Mouse (Mus musculus) embryonic fibroblast, embryonic 13.5 days (primary cell): Measurements from ENCODE around the gene Spdef. TPM values are rescaled to one million over a fixed set of nuclear protein-coding genes. Genes with fewer than 3 reads are reported as not detected.

Experiments used
- H3K27ac ChIP-seq: 2 replicates; pipeline ENCODE4 v1.5.1; 2012; ENCODE audit warnings: low read length, control low read depth, inconsistent platforms; ENCODE audit not compliant: insufficient read depth
- H3K4me1 ChIP-seq: 2 replicates; pipeline ENCODE4 v1.6.1; 2011; ENCODE audit warnings: low read length; ENCODE audit not compliant: control insufficient read depth, insufficient read depth
- H3K4me3 ChIP-seq: 2 replicates; pipeline ENCODE4 v1.5.1; 2011; ENCODE audit warnings: mild to moderate bottlenecking, control low read depth, low read length; ENCODE audit not compliant: insufficient read depth
- CTCF ChIP-seq: IDR thresholded peaks from 2 replicates; pipeline ENCODE4 v1.5.1; 2011; ENCODE audit warnings: mild to moderate bottlenecking, control low read depth, low read length, moderate library complexity, borderline replicate concordance; ENCODE audit not compliant: insufficient read depth
- POLR2A ChIP-seq: IDR thresholded peaks from 2 replicates; pipeline ENCODE4 v1.6.1; 2011; ENCODE audit warnings: low read depth, mild to moderate bottlenecking, control low read depth, low read length, moderate library complexity
- polyA plus RNA-seq: library from polyadenylated mRNA; stranded (reverse); fragments of >200 nt; gene quantifications from 2 replicates; pipeline ENCODE4 v1.2.4, GENCODE M21; 2011; ENCODE audit warnings: low read depth; ENCODE audit not compliant: missing spikeins, insufficient read length

Gene Spdef
- polyA plus RNA-seq, 1 experiment: not detected

DNA sequence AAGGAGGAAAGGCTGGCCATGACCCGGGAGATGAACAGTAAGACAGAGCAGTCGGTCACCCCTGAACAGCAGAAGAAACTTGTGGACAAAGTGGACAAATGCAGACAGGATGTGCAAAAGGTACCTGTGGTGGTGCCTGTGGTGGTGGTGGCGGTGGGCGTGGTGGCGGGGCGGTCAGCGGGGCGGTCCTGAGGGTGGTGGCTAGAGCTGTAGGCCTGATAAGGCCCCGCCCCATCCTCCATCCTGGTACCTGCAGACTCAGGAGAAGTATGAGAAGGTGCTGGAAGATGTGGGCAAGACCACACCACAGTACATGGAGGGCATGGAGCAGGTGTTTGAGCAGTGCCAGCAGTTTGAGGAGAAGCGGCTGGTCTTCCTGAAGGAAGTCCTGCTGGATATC, 23.1 kb downstream of the Spdef start:
- Histone ChIP-seq H3K4me1 (no peaks in the 10 kb centered on the region), H3K27ac (no peak overlapping the region), H3K4me3 (no peak overlapping the region)
- TF ChIP-seq POLR2A: no peak
- no peak for TF ChIP-seq CTCF

DNA sequence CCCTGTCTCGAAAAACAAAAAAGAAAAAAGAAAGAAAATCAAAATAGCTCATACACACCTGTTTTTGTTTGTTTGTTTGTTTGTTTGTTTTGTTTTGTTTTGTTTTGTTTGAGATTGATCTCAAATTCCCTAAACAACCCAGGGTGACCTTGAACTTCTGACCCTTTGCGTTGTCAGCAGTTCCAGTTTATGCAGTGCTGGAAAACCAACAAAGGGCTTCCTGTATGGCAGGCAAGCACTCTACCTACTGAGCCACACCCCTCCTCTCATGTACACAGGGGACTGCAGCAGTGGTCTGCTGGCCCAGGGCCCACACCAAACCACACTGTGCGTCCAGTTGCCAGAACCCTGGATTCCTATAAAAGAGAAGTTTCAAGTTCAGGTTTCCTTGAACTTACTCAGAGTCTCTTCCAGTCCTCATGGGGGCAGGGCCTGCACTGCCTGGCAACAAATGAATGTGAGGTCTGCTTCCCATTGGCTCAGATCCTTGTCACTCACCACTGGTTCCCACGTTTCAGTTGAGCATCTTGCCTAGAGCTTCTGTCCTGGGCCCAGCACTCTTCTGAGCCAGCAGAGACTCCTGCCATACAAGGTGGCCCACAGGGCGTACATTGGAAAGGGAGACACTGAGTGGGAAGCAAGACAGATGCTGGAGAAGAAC, 24.7 kb downstream of the Spdef start:
- TF ChIP-seq CTCF (no peak), POLR2A (no peak)
- Histone ChIP-seq H3K4me1 (no peaks in the 10 kb centered on the region), H3K4me3 (no peak overlapping the region), H3K27ac (no peak overlapping the region)

DNA sequence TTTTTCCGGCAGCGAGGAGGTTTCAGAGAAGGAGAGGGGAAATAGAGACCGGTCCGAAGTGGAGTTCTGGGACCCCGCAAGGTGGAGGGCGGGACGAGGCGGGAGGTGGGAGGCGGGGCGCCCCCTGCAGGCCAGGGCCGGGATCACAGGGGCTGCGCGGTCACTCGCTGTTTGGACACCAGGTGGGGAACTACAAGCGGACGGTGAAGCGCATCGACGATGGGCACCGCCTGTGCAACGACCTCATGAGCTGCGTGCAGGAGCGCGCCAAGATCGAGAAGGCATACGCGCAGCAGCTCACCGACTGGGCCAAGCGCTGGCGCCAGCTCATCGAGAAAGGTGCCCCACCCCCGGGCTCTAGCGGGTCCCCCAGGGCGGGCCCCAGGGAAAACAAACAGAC, 26.2 kb downstream of the Spdef start:
- H3K4me3 ChIP-seq: no peak overlapping the region
- no peaks in the 10 kb centered on the region for H3K4me1 ChIP-seq
- H3K27ac ChIP-seq: no peak overlapping the region
- peak; percentile 77 for TF ChIP-seq CTCF
- no peak for TF ChIP-seq POLR2A

DNA sequence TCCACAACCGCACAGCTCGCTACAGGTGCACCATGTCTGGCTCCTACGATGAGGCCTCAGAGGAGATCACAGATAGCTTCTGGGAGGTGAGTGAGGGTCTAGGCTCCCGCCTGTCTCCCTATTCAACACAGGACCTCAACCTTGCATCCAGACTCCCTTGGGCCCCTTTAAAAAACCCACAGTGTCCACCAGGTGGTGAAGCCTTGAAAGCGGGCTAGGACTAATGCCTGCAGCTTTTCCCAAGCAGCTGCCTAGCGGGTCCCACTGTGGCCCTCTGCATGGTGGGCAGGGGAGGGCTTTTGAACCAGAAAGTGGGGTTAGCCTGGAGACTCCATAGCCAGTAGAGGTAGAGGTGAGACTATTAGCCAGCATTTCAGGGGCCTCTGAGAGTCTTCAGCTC, 26.9 kb downstream of the Spdef start:
- H3K4me1 ChIP-seq: no peaks in the 10 kb centered on the region
- TF ChIP-seq CTCF: no peak
- TF ChIP-seq POLR2A: no peak
- H3K27ac ChIP-seq: no peak overlapping the region
- H3K4me3 ChIP-seq: no peak overlapping the region

DNA sequence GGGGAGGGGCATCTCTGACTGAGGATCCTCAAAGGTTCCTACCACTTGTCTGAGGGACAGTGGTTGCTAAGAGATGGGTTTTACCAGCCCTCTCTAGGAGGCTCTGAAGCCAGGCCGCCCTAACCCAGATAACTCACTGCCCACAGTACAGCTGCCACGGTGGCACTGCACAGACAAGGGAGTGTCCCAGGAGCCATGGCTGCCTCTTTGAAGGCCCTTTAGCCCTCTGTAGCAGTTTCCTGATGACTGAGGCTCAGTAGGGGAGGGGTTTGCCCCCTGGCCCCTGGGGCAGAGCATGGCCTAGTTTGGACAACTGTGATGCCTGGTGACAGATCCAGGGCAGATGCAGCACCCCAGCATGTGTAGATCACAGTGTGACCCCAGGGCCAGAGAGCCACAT, 27.9 kb downstream of the Spdef start:
- no peak overlapping the region for H3K27ac ChIP-seq
- TF ChIP-seq CTCF (no peak), POLR2A (no peak)
- no peak overlapping the region for H3K4me3 ChIP-seq
- no peaks in the 10 kb centered on the region for H3K4me1 ChIP-seq

DNA sequence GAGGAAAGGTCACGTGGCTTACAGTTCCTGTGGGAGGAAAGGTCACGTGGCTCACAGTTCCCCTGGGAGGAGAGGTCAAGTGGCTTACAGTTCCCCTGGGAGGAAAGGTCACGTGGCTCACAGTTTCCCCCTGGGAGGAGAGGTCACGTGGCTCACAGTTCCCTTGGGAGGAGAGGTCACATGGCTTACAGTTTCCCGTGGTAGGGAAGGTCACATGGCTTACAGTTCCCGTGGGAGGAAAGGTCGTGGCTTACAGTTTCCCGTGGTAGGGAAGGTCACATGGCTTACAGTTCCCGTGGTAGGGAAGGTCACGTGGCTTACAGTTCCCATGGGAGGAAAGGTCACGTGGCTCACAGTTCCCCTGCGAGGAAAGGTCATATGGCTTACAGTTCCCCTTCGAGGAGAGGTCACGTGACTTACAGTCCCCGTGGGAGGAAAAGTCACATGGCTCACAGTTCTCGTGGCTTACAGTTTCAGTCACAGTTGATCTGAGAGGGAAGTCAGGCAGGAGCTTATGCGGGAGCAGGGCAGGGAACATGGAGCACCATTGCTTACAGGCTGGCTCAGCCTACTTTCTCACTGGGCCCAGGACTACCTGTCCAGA, 29.0 kb downstream of the Spdef start:
- H3K27ac ChIP-seq: no peak overlapping the region
- TF ChIP-seq POLR2A: no peak
- no peak for TF ChIP-seq CTCF
- H3K4me1 ChIP-seq: no peaks in the 10 kb centered on the region
- H3K4me3 ChIP-seq: no peak overlapping the region

DNA sequence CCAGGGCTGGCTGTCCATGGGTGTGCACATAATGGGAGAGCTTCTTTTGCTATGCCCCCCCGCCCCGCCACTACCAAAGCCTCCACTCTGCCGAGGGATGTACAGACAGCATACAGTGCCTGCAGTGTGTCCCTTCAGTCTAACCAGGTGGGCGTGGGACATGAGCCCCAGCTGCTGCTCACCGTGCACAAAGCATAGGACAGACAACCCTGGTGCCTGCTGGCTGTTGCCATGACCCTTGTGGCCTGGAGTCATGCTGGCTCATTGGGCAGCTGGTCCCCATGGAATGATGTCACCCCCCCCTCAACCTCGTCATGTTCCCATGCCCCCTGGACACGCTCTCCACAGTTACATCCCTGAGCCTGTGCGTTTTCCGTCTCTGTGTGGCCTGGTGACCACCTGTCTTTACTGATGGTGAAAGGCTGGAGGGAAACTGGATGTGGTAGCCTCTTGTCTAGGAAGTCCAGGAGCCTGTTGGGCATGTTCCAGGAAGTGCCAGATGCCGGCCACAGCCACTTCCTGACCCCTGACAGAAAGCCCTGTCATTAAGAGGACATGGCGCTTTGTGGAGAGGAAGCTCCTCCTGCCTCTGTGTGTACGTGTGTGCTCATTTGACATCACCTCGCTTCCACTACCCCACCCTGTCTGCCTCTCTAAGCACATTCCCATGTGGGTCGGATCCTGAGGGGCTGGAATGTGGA, 37.6 kb downstream of the Spdef start:
- no peaks in the 10 kb centered on the region for H3K4me1 ChIP-seq
- TF ChIP-seq POLR2A: no peak
- TF ChIP-seq CTCF: no peak
- H3K4me3 ChIP-seq: no peak overlapping the region
- H3K27ac ChIP-seq: no peak overlapping the region

DNA sequence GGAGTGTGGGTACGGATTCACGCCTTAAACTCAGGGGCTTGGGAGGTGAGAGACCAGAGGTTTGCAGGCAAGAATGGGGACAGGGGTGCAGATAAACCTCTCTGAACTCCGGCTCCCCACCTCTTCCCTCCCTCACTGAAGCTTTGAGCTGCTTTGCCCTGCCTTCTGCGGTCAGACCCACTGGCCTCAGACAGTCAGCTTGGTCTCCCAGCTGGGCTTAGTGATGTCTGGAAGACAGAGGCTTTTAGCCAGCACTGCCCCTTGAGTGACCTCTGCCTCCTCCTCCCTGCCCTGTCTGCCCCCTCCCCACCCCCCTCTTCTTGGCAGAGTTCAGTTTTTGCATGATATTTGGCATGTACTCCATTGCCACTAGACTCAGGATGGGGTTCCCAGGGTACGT, 42.4 kb downstream of the Spdef start:
- TF ChIP-seq POLR2A: no peak
- H3K4me3 ChIP-seq: no peak overlapping the region
- no peaks in the 10 kb centered on the region for H3K4me1 ChIP-seq
- H3K27ac ChIP-seq: no peak overlapping the region

DNA sequence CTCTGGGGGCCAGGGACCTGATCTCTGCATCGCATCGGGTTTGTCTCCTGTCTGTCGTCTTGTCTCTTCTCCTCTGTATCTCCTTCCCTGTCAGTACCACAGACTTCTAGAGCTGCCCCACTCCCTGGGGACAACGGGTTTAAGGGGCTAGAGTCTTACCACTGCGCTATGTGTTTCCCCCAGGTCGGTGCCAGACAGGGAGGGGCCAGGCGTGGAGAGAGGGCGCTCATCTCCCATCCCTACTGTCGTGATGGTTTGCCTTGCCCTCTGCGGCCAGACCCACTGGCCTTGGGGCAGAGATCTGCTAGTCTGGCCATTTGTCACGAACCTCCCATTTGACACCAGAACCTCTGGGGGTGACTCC, 43.2 kb downstream of the Spdef start:
- TF ChIP-seq POLR2A (no peak), CTCF (no peak)
- Histone ChIP-seq H3K27ac (no peak overlapping the region), H3K4me1 (no peaks in the 10 kb centered on the region), H3K4me3 (no peak overlapping the region)

DNA sequence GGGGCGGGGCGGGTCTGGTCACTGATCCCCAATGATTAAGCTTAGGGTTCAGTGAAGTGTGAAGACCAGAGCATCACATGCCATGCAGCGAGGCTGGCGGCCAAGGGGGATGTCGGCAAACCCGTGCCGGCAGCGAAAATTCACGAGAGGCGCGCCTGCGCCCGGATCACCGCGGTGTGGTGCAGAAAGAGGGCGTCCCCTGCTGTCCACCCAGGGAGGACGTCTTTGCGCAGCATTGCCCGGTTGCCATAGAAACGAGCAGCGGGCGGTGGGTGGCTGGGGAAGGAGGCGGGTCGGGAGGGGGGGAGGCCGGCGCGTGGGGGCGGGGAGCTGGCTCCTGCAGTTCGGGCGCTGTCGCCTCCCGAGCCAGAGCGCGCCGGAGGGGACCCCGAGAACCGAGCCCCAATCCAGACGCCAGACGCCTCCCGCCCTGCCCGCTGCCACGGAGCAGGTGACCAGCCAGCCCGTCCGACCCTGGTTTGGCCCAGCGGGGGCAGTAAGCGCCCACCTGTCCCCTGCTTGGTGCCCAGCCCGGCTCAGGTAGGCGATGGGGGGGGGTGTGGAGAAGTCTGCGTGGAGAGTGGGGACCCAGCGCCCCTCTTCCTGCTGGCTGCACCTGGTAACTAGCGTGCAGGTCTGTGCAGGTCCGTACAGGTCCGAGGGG, 43.7 kb downstream of the Spdef start:
- Histone ChIP-seq H3K4me1 (no peaks in the 10 kb centered on the region), H3K4me3 (no peak overlapping the region), H3K27ac (no peak overlapping the region)
- no peak for TF ChIP-seq POLR2A
- peak; percentile 73; the same call in 1 of the 2 replicates for TF ChIP-seq CTCF
